Mouse (Mus musculus) embryo, embryonic 10.5 days (tissue): Measurements from ENCODE around the gene Ptpn12.
A peak's percentile ranks its signal among the peaks of the same experiment; 100 is the strongest.

Experiments used
- DNase-seq: peaks from one replicate; pipeline ENCODE4 v3.0.0-alpha.2; 2015; ENCODE audit warnings: low spot score

Gene Ptpn12

DNA sequence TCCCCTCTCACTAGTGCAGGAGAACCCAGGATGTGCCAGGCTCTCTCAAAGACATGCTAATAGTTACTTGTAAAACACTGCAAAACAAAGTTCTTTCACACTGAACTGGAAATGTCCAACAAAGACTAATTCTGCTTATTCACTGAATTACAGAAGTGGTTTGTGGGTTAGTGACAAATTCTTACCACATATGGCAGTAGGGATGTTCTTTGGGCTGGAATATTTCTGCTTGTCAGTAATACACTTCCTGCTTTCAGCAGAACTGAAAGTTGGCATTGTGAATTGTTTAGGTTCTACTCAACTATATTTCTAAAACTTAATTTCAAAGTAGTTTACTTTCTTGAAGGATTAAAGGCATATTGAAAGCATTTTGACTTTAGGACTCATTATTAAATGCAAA, 25.5 kb downstream of the Ptpn12 start:
- no peak for DNase-seq

DNA sequence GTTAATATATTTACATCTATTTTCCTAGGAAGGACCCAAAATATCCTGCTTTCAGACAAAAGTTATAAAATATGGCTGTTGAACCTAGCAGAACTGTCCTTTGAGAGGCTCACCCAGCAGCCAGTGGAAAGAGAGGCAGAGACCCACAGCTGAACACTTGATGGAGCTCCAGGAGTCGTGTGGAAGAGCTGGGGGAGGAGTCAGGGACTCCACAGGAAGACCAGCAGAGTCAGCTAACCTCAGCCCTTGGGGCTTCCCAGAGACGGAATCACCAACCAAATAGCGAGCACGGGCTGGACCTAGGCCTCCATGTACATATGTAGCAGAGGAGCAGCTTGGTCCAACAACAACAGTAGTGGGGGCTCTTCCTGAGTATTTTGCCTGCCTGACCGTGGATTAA, 38.6 kb downstream of the Ptpn12 start:
- DNase-seq: no peak

DNA sequence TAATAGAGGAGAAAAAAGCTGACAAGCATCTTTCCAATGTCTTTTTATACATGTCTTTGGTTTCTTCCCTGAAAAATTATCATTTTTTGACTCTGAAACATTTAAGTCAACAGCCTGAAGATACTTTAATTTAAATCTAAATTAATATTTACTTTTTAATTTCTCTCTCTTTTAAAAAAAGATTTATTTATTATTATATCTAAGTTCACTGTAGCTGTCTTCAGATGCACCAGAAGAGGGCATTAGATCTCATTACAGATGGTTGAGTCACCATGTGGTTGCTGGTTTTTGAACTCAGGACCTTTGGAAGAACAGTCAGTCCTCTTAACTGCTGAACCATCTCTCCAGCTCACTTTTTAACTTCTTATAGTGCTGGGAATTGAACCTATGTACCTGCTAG, 44.8 kb downstream of the Ptpn12 start:
- DNase-seq: no peak

DNA sequence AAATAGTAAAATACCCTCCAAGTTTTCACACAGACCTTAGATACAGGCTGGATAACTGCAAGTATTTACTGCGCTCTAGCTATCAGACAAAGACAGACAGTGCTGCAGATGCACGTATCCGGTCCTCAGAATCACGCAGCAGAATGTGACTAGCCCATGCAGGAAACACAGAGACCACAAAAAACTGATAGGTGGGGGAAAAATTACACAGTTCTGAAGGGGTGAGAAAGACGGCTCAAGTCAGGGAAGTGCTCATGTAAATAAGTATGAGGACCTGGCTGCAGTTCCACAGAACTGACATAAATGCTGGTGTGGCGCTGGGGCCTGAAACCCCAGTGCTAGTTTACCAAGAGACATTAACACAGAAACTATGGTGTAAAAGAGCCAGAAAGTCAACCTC, 53.0 kb downstream of the Ptpn12 start:
- no peak for DNase-seq

DNA sequence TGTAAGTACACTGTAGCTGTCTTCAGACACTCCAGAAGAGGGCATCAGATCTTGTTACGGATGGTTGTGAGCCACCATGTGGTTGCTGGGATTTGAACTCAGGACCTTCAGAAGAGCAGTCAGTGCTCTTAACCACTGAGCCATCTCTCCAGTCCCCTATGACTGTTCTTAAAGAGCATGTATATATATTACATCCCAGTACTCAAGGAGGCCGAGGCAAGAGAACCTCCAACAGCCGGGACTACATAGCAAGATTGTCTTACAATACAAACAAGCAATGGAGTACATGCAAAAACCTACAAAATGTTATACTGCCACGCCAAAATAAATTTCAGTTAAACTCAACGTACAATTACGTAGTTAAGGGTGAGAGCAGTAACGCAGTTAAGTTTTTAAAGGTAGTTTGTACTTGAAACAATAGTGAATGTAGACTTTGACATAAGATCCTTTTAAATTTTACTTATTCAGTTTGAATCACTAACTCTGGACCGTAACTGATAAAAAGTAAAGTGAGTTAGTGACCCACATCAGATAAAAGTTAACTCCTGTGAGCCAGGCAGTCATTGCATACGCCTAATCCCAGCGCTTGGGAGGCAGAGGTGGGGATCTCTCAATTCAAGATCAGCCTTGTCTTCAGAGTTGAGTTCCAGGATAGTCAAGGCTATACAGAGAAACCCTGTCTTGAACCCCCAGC, 53.9 kb downstream of the Ptpn12 start:
- DNase-seq: no peak

DNA sequence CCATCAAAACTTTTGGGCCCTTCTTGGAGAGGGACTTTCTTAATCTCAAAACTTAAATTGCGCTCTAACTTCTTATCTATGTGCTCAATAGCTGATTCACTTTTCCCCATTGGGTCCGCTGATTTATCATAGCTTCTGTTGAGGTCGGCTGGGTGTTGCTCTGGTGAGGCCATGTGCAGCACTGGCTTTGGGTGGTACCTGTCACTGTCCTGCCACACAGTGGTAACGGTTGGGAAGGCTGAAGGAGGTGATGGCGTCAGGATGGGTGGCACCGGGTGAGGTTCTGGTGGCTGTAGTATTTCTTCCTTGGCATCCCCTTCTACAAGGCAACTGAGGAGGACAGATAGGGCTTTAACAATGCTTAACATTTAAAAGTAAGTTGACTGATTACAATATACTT, 57.3 kb downstream of the Ptpn12 start:
- DNase-seq: no peak

DNA sequence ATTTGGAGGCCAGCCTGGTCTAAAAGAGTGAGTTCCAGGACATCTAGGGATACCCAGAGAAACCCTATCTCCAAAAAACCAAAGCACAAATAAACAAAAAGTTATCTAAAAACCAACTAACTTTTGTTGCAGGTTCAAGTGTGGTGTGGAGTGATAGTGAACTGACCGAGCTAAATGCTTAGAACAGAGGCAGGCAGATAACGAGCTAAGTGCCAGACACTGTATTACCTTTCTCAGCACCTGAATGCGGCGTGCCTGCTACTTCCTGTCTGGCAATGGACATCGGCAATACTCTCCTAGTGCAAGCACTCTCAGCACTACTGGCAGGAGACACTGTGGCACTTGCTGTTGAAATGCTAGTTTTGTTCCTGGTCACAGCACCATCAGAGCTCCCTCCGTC, 58.2 kb downstream of the Ptpn12 start:
- no peak for DNase-seq

DNA sequence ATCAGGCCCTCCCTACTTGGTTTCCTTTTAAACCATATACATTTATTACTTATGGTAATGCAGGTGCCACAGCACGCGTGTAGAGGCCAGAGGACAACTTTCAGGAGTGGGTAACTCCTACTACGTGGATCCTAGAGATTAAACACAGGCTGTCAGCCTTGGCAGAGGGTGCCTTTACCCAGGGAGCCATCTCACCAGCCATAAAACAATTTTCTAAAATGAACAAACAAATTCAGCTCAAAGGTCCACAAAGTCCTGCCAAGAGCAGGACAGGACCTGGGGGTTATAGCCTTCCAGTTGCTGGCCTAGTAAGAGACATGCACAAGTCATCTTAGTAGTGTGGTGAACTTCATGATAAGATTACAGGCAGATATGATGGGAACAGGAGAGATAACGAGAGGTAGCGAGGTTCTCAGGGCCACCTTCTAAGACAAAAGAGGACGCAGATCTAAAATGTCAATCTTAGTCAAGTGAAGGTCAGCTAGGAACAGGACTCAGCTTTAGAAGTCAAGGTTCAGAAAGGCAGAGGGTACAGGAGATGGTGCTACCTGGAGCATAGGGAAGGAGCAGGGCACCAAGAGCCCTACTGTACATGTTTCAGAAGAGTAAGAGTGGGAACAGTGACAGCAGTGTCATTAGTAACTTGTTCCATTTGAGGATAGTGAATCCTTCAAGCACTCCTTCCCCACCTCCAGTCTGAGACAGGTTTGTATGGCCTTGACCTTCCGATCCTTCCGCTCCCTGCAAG, 65.5 kb downstream of the Ptpn12 start:
- DNase-seq: no peak

DNA sequence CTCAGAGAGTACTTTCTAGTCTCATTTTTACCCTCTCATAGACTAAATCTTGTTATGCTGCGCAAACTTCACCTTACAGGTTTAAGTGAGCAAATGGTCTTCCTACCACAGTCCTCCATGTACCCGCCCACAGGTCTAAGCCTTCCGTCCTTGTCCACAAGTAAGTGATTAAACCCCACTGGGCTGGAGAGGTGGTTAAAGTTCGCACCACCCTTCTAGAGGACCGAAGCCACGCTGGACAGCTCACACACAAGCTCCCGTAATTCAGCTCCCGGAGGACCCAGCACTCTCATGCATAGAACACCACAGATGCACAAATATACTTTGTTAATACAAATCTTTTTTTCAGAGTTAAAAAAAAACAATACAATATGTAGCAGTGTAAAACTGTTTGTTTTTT, 69.4 kb downstream of the Ptpn12 start:
- no peak for DNase-seq

DNA sequence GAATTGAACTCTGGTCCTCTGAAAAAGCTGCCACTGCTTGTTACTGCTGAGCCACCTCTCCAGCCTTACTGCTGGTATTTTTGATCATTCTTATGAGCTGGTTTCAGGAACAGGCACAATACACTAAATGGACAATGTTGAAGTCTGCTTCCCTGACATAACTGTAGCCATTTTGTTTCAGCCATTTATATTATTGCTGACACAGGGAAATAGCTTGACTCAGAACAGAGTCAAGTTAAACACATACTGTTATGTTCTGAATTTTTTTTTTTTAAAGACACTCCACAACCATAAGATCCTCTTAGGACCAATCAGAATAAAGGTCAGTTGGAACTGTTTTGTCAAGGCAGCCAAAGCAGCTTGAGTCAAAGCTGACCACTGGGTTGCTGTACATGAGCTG, 72.2 kb downstream of the Ptpn12 start:
- DNase-seq: no peak

DNA sequence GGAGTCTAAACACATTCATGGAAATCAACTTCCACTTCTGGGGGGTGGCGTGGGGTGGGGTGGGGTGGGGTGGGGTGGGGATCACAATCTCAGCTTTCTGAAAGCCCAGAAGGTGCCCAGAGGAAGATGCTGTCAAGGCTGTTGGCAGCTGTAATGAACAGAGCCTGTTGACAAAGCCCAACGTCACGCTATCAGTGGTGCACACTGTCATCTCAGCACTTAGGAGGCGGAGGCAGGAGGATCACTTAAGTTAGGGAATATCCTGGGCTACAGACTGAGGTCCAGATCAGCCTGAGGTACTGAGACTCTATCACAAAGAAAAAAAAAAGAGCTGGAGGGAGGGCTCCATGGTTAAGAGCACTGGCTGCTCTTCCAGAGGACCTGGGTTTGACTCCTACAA, 81.0 kb downstream of the Ptpn12 start:
- DNase-seq: no peak

DNA sequence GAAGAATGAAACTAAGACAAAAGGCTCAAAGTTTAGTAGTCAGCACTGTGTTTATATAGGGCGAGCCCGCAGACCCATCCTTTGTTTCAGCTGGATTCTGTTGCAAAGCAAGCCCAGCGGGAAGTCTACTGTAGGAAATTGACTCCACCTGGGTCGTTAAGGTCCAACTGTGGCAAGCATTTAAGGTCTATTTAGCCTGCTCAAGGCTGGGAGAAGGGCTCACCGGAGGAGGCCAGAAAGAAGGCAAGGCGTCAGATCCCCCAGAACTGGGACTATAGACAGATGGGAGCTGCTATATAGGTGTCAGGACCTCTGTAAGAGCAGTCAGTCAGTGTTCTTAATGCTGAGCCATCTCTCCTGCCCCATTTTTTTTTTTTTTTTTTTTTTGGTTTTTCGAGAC, 81.7 kb downstream of the Ptpn12 start:
- peak; percentile 27 for DNase-seq

DNA sequence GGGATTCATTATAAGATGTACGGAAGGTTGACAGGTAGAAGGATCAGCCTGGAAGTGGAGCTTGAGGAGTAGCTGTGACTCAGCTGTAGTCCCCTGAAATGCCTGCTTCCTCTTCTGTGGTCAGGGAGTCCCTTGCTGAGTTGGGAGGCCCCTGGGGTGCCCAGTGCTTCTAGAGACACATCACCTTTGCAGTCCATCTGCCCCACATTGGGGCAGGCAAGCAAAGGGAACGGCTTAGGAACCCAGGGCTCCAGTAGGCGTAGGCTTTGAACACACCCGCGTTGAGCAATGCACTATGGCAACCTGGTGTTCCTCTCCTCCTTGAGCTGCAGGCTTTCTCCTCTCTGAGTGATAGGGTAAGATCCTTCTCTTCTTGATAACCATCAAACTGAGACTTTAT, 82.6 kb downstream of the Ptpn12 start:
- no peak for DNase-seq

DNA sequence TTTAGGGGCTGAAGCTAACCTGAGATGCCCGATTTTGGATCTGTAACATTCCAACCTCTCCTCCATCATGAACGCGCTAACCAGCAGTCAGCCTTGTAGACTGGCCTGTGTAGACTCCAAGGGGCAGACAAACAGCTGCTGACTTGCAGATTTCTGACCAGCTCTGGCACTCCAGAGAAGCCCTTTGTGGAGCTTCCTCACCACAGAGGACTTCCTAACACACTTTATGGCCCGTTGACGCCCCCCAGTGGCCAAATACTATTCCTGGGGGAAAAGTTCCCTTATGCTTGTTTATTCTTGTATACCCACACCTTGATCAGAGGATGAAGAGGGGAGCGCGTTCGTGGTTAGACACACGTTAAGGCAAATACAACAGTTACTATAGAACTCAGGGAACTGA, 86.7 kb downstream of the Ptpn12 start:
- peak; percentile 64 for DNase-seq

DNA sequence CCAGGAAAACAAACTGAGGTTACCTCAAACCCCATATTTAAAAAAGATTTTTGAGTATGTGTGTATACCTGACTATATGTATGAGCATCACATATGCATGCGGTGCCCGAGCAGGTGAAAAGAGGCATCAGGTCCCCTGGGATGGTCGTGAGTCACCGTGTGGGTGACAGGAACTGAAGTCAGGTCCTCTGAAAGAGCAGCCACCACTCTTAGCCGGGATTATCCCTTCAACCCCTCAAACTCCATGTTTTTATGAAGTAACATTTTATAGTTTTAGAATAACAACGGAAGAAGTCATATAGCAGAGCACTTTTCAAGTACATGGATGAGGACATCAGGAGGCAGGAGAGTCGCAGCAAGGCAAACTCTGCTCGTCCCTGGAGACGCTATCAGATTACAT, 87.2 kb downstream of the Ptpn12 start:
- DNase-seq: no peak

DNA sequence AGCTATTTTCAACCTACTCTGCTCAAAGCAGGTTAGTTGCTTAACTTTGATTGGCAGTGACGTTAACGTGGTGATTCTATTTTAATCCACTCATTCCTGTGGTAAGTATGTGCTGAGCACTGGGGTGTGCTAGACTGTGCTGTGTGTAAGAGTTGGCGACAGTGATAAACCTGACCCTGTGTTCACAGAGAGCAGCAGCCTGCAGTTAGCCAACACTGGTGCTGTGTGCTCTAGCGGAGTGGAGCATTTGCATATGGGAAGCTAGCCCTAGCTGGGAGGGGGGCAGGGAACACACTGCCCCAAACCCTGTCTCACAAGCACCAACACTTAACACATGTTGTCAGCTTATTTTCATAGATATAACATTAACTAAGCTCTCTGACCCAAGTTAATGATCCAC, 87.8 kb downstream of the Ptpn12 start:
- DNase-seq: no peak

DNA sequence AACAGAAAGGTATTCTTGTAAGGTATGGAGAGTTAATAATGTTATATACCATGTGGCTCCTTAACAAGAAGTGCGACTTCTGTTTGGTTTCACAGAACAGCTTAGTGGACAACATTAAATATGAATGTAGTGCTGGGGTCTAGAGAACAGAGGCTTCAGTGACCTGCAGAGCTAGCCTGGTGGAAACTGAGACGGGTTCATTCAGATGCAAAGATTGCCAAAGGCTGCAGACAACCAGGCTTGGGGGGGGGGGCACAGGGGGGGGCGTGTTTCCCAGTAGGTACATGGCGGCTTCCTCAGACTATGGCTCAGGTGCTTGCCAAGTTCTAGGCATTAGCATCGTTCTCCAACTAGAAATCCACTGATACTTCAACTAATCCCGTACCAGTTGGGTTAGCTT, 91.3 kb downstream of the Ptpn12 start:
- no peak for DNase-seq

DNA sequence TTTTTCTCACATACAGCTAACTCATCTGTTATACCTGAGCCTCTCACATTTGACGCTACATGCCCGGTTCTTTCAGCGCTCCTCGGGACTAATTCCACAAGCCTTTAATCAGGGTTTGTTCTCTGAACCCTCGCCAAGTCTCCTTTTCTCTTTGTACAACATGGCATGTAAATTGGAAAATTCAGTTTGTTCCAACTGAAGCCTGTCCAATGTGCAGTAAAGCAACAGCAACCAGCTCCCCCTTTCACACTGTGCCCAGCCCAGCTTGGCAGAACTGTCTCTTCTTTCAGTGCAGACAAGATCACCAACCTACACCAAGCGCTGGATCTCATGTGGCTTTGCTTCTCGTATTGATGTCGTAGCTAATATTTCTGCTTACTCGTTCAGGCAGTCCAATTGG, 92.4 kb downstream of the Ptpn12 start:
- no peak for DNase-seq

DNA sequence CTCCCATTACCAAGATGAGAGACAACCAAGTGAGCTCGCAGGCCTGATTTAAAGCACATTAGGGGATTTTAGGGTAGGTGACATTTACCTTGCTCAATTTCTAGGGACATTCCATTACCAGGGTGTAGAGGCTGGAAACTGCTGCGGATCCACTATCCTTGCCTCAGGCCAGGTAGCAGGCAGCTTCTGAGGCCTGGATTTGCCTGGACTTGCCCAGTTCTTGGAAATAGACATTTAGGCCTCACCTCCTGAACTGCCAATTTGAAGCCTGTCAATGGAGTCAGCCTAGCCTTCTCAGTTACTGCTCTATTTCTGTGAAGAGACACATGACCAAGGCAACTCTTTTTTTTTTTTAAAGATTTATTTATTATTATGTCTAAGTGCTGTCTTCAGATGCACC, 94.8 kb downstream of the Ptpn12 start:
- DNase-seq: no peak

DNA sequence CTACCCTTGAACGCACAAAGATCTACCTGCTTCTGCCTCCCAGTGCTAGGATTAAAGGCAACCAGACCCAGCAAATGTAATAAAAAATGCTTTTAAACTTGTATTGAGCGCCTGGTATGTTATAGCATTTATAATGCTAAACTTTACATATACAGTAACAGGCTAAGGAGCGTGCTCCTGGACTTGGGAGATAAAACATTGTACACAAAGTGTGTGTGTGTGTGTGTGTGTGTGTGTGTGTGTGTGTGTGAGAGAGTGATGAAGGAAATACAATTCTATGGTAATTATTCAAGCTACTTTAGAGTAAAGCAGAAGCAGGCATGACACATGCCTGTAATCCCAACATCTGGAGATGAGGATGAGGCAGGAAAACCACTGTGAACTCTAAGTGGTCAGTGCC, 99.4 kb downstream of the Ptpn12 start, which contains the start of gene Rsbn1l:
Gene Rsbn1l, minus strand, starts transcription at position 101 of the 400 bp plus-strand sequence.
- DNase-seq: no peak

DNA sequence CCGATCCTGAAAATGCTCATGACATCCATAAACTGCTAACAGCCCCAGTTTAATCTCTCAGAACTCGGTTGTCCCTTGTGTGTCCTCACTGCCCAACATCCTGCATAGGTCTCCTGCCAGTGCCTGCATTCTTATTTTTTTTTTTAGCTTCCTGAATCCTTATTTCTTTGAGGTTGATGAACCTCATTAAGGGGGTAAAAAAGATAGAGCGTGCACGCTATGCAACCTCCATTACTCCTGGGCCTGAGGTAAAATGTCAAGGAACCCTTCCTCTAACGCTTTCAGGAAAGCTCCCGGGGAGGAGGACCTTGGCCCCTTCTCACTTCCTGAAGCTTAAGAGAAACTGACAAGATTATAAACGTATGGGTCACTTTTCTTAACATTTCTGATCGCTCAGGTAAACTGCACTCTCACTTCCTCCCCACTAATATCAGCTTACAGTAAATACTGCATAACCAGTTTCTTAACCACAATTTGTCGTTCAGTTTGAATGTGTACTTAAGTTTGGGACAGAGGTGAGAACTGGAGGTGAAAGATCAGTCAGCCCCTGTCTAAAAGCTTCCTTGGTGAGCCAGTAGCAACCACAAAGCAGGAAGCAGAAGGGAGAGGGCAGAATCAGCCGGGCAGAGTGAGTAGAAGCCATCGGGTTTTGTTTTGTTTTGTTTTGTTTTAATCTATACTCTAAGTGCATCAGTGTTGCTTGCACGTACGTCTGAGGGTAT, 100.4 kb downstream of the Ptpn12 start:
- no peak for DNase-seq

DNA sequence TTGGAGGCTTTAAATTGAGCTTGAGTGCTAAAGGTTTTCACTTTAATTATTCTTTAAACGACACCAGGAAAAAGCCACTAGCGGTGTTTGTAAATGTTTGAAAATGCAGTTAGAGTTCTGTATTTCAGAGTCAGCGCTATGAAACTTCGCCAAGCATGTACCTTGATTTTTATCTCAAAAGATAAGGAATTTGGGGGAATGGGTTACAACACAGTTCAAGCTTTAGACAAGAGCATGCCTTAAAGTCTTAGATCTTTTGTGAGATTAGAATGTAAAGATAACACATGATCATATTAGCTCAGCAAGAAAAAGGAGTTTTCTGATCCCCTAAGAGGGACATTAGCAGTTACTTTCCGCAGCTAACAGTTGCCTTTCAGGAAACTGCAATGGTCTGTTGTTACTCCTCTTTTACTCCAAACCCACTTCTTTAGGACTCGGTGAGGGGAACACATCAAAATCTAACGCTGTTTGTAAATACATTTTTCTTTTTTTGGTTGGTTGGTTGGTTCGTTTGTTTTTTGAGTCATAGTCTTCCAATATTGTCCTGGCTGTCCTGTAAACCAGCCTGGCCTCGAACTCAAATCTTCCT, 103.3 kb downstream of the Ptpn12 start:
- DNase-seq: no peak
